Mouse (Mus musculus) duodenum, adult 2 months (tissue): ENCODE data around the gene Efnb2. TPM values are rescaled to one million over a fixed set of nuclear protein-coding genes. Genes with fewer than 3 reads are reported as not detected.

Experiments
- polyA plus RNA-seq: library from polyadenylated mRNA; depleted of rRNA; stranded (reverse); fragments of >200 nt; gene quantifications from 2 replicates; pipeline ENCODE4 v1.2.3, GENCODE M21; 2012; ENCODE audit warnings: low replicate concordance; rRNA removed

Gene Efnb2
- 30.0 and 60.0 TPM in 2 replicates for polyA plus RNA-seq

GRCm38 (mm10) chr8:8661103-8661758 lies at the start of gene Efnb2:
Gene Efnb2, minus strand, starts transcription at chr8:8661242.

DNA sequence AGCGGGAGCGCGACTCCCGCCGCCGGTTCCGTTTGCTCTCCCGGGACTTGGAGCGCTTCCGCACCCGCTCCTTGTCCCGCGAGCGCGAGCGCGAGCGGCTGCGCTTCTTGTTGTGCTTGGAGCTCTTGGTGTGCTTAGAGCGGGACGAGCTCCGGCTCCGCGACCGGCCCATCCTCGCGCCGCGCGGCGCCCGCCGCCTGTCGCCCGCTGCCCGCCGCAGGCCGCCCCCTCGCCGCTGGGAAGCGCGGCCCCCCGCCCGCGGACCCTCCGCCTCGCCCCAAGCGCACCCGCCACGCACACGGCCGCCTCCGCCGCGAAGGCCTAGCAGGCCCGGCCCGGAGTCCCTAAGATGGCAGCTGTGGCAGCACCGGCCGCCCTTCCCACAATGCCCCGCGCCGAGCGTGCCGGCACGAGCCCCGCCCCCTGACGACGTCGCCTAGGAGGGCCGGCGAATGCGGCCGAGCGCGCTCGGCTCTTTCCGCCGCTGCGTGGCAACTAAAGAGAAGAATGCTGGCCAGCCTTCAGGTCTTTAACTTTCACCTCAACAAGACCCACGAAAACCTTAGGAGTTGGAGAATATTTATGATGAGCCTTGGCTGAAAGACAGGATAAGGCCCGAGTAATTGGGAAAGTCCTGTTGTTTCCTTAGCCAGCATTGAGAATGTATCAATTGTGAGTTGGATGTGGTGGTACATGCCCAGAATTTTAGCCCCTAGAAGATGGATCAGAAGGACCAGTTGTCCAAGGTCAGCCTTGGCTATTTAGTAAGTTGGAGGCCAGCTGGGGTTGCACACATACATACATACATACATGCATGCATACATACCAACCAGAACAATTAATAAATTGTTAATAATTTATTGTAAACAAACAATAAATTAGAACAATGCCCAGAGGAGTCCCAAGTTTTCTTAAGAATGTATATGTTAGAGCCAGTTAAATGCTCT lies 29.4 kb upstream of the Efnb2 start, which contains the start of gene Arglu1:
TSS of gene Arglu1 (minus strand) at position 376 of the 947 bp plus-strand sequence.

Other genes starting within 250 kb of the Efnb2 start
- 13.4 and 14.5 TPM in 2 replicates for gene Arglu1, start 29.3 kb upstream of the Efnb2 start, polyA plus RNA-seq